Mouse (Mus musculus) ovary, postnatal 14 days (tissue): ENCODE measurements around the gene Zfp978.
"Not testable (repeated sequence)": the region's sequence is repeated elsewhere in the genome, so short reads cannot be mapped to it uniquely, and the experiment has no call there.

Source experiments
- DNase-seq: peaks from one replicate; pipeline ENCODE4 v3.0.0; 2022; ENCODE audit warnings: low spot score

Zfp978 gene

DNA sequence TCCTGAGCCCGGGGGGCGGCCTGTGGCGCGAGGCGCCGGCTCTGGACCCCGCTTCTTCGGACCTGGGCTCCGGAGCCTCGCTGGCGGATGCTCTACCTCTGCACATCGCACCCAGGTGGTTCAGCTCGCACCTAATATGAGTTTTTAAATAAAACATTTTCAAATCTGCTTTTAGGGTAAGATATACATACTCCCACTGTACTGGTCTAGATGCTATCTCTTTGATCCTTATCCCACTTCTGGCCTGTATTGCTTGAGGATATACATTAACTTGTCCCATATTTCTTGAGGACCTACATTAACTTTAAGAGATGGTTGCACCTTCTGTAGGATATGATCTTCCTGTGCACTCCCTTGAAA is 46.3 kb downstream of the Zfp978 start:
- DNase-seq = no peak

GRCm38 (mm10) chr4:147416365-147416764 is 55.3 kb downstream of the Zfp978 start:
- not testable (repeated sequence) for DNase-seq

DNA sequence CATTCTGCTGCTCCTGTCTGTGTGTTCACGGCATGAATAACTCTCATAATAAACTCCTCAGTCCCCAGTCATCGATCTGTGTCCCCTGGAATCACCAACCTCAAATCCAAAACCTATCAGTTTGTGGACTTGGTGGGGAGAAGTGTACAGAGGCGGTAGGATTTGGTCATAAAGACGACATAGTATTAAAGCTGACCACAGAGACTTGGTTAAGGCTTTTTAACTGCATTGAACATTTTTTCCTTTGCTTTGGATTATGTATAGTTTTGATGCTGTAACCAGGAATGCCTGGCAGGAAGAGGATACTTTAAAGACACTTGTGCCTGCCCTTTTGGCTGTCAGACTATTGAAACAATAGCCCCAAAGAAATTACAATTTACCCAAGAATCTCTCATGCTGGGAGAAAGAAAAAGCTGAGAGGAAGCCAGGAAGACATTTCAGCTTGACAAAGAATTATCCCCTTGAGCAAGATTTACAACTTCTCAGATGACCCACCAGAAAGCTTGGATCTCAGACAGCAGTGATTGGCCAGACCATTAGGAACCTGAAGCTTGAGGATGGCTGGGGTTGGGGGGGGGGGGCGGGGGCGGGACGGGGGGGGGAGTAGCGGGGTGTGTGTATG is 56.2 kb downstream of the Zfp978 start:
- no peak for DNase-seq

GRCm38 (mm10) chr4:147417921-147418320 is 56.8 kb downstream of the Zfp978 start:
- DNase-seq = no peak

- DNase-seq = not testable (repeated sequence)
Measured at GRCm38 (mm10) chr4:147418333-147418732, 57.2 kb downstream of the Zfp978 start.

- DNase-seq = not testable (repeated sequence)
Measured at GRCm38 (mm10) chr4:147419190-147419589, 58.1 kb downstream of the Zfp978 start.

GRCm38 (mm10) chr4:147419756-147420590 is 58.9 kb downstream of the Zfp978 start:
- DNase-seq = not testable (repeated sequence)

GRCm38 (mm10) chr4:147420794-147421193 is 59.7 kb downstream of the Zfp978 start:
- no peak for DNase-seq

- DNase-seq = not testable (repeated sequence)
Measured at GRCm38 (mm10) chr4:147421316-147421715, 60.2 kb downstream of the Zfp978 start.

DNA sequence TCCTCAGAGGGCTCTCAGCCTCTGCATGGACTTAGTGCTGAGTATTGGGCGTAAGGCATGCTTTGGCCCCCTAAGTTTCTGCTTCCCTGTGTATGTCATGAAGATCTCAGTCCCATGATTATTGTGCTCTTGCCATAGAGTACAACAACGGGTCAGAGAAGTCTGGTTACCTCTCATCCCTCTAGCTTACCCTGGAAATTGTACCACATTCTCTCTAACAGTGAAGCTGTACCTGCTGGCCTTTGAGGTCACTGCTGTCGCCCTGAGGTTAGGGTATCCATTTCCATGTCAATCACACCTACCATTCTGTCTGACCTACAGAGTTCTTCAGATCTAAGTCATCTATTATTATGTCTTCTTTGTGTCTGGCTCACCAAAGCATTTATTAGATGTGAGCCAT is 62.0 kb downstream of the Zfp978 start:
- DNase-seq = no peak

DNA sequence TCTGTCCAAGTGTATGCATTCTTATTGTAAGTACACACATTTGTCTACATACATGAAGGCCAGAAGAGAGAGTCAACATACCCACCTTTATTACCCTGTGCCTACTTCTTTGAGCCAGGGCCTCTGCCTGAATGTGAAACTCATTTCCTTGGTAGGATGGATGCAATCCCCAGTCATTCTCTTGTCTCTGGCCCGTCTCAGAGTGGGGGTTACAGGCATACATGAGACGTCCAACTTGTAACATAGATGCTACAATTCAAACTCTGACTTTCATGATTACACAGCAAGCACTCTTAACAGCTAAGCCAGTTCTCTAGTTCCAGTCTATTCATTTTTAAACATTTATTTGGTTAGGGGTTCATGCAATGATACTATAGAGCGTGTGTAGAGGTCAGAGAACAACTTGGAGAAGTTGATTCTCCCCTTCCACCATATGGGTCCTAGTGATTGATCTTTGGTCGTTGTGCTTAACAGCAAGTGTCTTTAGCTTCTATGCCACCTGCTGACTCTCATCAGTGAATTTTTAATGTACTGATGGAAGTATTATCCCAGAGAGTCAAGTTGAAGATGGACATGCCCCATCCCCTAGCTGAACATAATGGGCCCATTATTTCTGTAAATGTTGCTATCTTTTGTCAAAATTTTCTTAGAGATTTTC is 62.7 kb downstream of the Zfp978 start:
- DNase-seq = no peak

GRCm38 (mm10) chr4:147424404-147424803 is 63.3 kb downstream of the Zfp978 start:
- not testable (repeated sequence) for DNase-seq

DNA sequence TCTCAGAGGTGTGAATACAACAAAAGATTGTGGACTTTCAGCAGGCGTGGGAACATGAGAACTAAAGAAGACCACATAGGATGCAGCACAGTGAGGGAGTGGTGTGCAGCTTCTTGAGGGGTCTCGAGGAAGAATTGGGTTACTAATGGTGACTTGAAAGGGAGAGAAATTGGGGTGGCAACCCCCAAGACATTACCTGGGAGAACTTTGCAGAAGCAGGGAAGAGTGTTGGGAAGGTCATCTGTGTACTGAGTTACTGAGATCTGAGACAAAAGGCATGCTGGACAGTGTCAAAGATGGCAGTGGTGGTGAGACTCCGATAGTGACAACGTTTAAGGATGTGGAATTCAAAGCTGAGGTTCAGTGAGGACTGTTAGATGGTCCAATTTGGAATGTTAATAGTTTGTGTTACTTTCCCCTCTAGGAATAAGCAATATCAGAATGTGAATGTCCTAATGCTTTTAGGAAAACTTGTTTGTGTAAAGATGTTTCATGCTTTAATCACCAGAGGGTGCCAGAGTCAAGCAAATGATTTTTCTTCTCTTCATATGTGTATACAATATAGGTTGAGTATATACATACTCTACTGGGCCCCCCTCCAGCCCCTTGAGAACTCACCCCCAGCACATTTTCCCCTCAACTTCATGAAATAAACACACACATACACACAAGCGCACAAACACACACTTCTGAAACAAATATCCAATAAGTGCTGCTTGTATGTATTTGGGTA is 64.7 kb downstream of the Zfp978 start:
- not testable (repeated sequence) for DNase-seq

DNA sequence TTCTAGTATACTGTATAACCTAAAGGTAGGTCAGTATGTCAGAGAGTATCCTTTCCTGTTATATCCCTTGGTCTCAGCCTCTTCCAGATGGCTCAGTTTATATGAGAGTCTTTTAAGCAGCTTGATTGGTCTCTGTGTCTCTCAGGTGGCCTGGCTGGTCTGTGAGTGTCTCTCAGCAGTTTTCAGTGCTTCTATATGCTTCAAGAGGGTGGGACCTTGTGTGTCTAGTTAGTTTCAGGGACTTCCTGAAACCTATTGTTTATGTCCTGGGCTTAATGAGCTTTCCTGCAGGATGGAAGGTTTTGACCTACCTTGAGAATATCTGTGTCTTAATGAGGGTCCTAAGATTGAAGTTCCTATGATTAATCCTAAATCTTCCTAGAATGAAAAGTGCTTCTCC is 69.5 kb downstream of the Zfp978 start:
- DNase-seq = no peak

GRCm38 (mm10) chr4:147431696-147432442 is 70.8 kb downstream of the Zfp978 start:
- DNase-seq = not testable (repeated sequence)

- DNase-seq = no peak
Measured at GRCm38 (mm10) chr4:147432443-147432790, 71.3 kb downstream of the Zfp978 start.

DNA sequence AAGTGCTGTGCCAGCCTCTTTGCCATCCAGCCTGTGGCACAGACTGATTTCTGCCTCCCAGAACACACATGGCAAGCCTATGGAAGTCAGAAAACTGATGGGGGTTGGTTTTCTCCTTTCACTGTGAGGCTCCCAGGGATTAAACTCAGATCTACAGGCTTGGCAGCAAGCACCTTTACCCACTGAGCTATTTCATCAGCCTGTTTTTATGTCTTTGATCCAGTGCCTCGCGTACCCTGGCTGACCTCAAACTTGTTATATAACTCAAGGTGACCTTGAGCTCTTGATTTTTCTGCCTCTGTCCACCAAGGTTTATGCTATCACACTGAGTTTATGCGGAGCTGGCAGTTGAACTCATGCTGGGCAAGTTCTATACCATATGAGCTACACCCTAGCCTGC is 71.9 kb downstream of the Zfp978 start:
- no peak for DNase-seq

GRCm38 (mm10) chr4:147433874-147434273 is 72.8 kb downstream of the Zfp978 start:
- DNase-seq = no peak
